Mouse (Mus musculus): ENCODE data around the gene Flt3.

DNA sequence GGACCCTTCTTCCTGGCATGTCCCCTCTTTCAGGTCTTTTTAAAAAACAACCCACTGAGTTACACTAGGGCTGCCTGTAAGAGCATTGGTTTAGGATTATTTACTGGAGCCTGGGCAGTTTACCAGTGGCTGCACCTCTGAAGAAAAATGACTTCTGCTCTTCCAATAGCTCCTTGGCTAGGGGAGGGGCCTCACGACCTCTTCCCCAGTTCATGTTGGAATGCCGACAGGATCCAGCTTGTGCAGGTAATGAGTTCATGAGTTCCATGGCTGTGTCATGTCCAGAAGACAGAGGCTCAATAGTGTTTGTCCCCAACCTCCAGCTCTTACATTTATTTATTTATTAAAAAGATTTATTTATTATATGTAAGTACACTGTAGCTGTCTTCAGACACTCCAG lies 35.5 kb upstream of the Flt3 start:
- TF ChIP-seq CTCF (IDR thresholded peaks at IDR 0.05; ENCODE audit: borderline replicate concordance, insufficient read depth, low read depth, low read length) (no peak), POLR2A (IDR thresholded peaks at IDR 0.05; ENCODE audit: borderline replicate concordance, insufficient read depth, low read length) (no peak)

Data from cerebellum, adult 2 months (tissue).